Mouse (Mus musculus): ENCODE measurements around the gene Sspn.

- TF ChIP-seq CTCF (conservative IDR thresholded peaks at IDR 0.05; ENCODE audit: insufficient read depth, insufficient read length, low read depth, low read length) = no peak
- no peak for TF ChIP-seq POLR2A (IDR thresholded peaks at IDR 0.05; ENCODE audit: low read depth, low read length)
These were observed 72.7 kb downstream of the Sspn start for GRCm38 (mm10) chr6:146004174-146004601.
